Mouse (Mus musculus) liver, postnatal 0 days (tissue): ENCODE measurements at regions not wholly inside any gene's neighbourhood (a gene's known extent, or its start where the extent isn't known, plus 50 kb on each side); places are given as distances from the start of the nearest gene placed in this dataset.

Experiments used
- CTCF ChIP-seq: sonication (generic); IDR thresholded peaks from 2 replicates; pipeline ENCODE4 v1.5.1; 2016; ENCODE audit warnings: antibody characterized with exemption, low read depth
- EP300 ChIP-seq: IDR thresholded peaks from 2 replicates; pipeline ENCODE4 v1.6.1; 2016; ENCODE audit warnings: antibody characterized with exemption, low read depth, mild to moderate bottlenecking

DNA sequence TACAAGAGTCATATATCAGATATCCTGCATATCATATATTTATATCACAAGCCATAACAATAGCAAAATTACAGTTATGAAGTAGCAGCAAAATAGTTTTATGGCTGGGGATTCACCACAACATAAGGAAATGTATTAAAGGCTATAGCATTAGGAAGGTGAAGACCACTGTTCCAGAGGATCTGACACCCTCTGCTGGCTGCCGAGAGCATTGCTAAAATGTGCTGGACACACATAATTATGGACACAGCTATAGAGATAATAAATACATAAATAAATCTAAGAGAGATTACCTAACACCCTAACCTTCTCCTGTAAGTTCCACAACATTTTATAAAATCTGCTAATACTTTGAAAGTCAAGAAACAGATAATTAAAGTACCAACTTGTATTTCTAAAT, 100.2 kb upstream of the Nxt1 start:
- peak; percentile 80 for TF ChIP-seq CTCF
- no peak for TF ChIP-seq EP300
